Mouse (Mus musculus): ENCODE results near the gene Arsa.
"Not testable (repeated sequence)": the region's sequence is repeated elsewhere in the genome, so short reads cannot be mapped to it uniquely, and the experiment has no call there.

Gene Arsa

DNA sequence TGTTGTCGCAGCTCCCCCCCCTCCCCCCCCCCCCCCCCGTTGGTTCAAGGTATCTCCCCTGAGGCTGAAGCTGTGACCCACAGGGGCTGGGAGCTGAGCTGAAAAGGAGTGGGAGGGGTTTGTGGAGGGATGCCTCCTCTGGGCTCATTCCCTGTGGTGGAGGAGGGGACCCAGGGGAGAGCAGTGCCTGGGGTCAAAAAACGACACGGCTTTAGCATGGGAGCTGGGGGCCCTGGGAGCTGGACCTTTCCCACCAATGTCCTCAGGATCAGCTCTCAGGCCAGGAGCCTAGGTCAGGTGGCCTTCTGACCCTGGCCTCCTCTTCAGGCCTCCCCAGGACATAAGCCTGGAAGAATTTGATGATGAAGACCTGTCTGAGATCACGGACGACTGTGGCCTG lies 22.4 kb downstream of the Arsa start:
- no peak for DNase-seq (ENCODE audit: low spot score)

DNA sequence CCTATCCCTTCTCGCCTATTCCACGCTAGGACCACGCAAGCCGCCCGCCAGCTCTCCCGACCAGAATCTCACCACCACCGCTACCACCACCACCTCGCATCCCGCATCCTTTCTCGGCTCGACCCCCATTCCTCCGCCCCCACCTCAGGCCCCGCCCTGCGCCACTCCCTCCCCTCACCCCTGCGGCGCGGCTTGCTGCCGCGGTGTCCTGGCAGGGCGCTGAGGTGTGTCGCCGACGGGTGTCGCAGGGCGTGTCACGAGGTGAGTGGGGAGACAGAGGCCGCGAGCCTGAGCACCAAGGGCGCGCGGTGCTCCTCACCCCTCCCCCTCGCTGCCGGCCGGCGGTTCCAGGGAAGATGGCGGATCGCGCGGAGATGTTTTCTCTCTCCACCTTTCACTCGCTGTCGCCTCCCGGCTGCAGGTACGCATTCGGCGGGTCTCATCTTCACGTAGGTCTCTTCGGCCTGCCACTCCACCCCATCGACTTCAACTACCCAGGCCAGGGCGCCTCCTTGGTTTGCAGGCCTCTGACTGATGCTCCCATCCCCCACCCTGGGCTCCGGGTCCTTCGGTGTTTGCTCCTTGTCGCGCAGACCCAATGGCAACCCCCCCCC lies 23.3 kb downstream of the Arsa start, which contains the start of gene Mapk8ip2:
TSS of gene Mapk8ip2 (plus strand) at position 49 of the 614 bp plus-strand sequence.
- DNase-seq (ENCODE audit: low spot score) = no peak

DNA sequence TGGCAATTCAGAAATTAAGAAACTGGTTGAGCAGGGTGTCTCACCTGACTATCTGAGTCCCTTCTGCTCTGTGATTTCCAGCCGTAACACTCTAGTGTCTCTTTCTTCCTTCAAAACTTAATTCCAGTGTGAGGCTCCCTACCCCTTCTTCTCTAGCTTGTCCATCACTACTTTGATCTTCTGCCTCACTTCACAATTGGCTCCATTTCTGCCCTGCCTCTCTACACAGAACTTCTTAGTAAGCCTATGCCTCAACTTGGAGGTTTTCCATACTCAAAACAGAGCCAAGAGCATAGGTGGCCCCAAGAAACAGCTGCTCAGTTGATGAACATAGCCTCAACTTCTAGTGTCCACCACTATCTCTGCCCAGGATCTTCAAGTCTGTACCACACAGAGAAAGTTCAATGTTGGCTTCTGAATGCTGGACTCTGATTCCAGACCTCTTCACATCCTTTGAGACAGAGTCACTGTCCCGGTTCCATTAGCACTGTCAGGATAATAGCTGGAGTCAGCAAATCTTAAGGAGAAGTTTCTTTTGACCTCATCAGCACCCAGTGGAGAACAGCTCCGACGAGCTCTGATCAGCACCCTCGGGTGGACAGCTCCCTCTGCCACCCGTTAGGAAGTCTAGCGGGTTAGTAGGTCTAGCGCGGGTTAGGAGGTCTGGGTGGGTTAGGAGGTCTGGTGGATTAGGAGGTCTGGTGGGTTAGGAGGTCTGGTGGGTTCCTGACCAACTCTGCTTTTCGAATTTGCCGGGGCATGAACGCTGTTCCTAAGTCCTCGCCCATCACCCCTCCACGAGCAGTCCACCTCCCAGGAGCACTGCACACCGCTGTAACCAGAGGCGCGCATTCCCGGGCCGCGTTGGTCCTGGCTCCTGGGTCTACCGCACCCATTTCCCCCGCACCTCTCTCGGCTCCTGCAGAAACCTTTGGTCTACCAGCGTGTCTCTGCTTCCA lies 24.0 kb downstream of the Arsa start:
- DNase-seq (ENCODE audit: low spot score) = peak; percentile 73

DNA sequence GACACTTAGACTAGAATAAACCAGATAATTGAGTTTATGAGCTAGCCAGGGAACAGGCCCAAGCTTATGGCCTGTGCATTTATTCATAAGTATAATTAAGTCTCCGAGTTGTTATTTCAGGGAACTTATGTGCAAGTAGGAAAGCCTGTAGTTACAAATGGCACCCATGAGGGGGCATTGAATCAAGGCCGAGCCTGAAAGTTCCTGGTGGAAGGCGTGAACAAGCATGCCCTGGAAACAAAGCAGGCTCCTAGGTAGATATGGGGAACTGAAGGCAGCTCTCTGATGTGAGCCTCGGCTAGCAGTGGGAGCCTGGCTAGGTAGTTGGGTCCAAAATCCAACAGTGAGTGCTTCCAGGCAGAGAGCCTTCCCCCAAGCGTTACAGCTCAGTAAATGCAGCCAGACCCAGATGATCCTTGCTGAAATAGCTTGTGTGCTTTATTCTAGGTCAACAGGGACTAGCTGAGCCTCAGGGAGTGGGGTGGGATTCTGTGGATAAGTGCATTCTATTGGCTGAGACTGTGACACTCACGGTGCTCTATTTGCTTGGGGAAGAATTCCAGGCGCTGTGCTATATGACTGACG lies 34.6 kb downstream of the Arsa start:
- no peak for DNase-seq (ENCODE audit: low spot score)

DNA sequence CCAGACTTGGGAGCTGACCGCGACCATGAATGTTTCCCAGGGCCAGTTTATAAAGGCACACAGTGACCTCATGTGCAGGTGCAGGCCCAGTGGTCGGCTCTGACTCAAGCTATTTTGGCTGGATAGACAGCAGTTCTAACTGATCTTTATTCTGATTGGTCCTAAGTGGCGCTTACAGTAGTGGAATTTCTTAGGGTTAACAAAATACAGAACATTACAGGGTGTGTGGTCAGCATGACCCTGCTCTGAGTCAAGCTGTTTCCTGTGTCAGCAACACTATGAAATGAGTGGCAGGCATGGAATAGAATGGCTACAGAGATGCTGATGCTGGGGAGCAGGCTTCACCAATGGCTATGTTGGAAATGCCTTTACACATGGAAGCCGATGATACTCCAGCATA lies 41.3 kb downstream of the Arsa start:
- DNase-seq (ENCODE audit: low spot score) = no peak

DNA sequence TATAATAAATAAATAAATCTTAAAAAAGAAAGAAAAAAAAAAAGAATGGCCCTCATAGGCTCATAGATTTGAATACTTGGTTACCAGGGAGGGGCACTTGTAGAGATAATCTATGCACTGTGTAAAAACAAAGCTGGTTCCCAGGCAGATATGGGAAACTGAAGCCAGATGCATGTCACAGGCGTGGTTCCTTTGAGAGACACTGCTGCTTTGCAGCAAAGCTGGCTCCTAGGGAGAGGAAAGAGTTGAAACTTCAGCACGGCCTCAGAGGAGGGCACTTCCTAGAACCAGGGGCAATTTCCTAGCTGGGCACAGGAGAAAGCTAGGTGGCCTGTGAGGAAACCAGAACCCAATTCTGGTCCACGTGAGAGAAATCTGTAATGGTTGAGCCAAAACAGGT lies 43.1 kb downstream of the Arsa start:
- no peak for DNase-seq (ENCODE audit: low spot score)

DNA sequence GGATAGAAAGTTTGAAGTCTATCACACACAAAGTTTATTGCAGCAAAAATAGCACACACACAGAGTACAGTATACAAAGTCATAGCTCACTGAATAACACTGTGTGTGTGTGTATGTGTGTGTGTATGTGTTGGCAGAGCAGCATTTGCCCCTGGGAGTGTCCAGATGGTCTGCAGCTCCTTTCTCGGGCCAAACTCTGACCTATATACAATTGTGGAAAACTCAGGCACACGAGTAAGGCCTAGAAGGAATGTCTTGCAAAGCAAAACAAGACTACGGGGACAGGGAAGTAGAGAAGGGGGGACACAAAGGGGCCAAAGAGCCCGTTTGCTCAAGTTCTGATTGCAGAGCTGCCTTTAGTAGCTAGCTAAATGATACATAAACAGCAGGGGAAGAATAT lies 44.3 kb downstream of the Arsa start:
- DNase-seq (ENCODE audit: low spot score) = no peak

DNA sequence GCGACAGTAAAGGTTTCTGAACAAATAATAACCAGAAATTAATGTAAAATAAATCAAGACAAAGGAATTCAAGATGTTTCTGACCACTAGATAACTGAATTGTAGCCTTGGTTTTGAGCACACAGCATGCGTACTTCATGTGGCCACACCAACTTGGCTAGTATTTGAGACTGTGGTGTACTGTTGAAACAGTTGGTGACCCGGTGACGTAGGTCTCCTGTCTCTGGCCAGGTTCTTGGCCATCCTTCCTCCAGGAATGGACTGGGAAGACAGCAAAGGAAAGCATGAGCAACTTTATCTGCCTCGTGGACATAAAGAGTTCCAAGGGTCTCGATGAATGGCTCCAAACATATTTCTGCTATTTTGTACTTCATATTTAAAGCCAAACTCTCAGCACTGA lies 45.4 kb downstream of the Arsa start:
- DNase-seq (ENCODE audit: low spot score) = no peak

DNA sequence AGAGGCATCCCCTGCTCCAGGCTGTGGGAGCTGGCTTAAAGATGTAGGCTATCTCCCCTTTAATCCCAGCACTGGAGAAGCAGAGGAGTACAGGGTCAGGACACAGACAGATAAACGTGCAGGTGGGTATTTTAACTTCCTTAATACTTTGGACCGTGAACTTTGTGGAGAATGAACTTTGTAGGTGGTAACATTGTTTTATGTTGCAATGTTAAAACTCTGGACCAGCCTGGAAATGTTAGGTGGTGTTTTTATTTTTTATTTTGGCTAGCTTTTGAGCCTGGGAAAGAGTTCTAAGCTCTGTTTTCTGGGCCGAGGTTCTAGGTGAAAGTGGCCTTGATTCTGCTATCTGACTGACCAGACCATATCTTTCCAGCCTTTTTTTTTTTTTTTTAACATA lies 46.0 kb downstream of the Arsa start:
- no peak for DNase-seq (ENCODE audit: low spot score)

DNA sequence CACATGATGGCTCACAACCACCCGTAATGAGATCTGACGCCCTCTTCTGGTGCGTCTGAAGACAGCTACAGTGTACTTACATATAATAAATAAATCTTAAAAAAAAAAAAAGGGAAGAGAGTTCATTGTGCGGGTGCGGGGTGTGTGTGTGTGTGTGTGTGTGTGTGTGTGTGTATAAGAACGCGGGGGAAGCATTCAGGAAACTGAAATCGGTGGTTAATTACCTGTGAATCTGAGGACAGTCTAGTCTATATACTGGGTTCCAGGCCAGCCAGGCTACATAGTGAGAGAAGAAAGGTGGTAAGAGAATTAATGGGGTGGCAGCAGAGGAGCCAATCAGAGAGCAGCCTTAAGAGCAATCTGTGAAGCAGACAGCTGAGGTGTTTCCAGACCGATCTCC lies 46.5 kb downstream of the Arsa start:
- DNase-seq (ENCODE audit: low spot score) = not testable (repeated sequence)

DNA sequence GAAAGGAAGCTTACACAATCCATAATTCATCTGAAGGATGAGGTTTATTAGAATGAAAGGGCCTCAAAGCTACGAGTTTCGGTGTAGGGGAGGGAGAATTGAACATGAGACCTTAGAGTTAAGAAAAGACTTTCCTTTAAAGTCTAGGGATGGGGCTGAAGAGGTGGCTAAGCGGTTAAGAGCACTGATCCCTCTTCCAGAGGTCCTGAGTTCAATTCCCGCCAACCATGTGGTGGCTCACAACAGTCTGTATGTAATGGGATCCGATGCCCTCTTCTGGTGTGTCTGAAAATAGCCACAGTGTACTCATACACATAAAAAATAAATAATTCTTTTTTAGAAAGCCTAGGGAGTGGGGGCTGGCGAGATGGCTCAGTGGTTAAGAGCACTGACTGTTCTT lies 46.9 kb downstream of the Arsa start:
- no peak for DNase-seq (ENCODE audit: low spot score)

DNA sequence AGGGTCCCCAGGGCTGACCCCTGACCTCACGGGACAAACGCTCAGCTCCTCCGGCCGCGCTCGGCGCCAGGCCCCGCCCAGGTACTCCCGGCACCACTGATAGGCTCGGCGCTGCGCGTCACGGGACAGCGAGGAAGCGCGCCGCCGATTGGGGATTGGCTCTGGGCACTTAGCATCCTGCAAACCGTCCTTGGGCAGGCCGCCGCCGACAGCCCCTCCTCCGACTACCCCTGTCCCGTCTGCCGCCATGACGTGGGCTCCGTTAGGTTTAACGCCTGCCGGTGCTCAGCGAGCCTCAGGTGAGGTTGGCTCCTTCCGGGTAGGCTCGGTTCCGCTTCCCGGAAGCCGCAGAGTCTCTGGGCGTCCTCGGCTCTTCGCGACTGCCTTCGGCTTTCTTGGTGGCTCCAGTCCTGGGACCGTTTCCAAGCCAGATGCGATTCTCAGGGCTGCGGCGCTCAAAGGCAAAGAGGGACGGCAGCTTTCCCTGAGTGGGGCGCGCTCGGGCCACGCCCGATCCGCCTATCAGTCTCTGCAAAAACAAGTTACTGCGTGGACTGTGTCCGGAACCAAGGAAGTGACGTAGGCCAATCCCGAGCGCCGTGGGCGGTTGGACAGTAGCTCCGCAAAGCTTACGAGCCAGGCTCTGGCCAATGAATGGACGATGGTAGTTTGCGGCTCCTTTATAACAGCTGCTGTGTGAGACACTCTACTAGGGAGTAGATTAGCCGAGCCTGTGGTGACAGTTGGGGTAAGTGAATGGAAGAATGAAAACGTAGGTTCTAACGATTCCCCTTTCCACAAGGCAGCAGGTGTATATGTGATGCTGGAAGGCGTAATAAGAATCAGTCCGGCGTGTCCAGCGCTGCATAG lies 47.6 kb downstream of the Arsa start, which contains the start of the genes C730034F03Rik, Gm44502 and Chkb:
TSS of gene C730034F03Rik (plus strand) at position 238 of the 870 bp plus-strand sequence.
TSS of gene Gm44502 (minus strand) at position 345 of the 870 bp plus-strand sequence.
TSS of gene Chkb (minus strand) at position 557 of the 870 bp plus-strand sequence.
- DNase-seq (ENCODE audit: low spot score) = peak; percentile 92

DNA sequence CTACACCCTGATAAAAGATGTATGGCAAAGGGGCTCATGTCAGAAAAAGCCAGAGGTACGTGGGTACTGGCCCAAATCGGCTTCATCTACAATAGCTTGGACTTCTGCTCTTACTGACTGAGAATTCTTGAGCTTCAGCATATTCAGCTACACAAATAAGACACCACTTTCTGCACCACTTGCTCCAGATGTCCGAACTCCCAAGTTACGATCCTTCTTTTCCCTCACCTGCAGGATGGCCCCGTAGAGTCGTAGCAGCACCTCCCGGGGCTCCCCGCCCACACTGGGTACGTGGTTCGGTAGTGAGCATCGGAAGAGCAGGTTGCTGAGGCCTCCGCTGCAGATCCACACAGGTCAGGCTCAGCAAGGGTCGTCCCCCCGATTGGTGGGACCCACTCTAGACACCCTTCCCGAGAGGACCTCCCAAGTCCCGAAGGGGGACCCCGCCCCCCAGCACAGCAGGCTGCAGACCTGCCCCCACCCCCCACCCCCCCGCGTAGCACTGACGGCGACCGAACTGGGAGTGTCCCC lies 48.3 kb downstream of the Arsa start:
- no peak for DNase-seq (ENCODE audit: low spot score)

DNA sequence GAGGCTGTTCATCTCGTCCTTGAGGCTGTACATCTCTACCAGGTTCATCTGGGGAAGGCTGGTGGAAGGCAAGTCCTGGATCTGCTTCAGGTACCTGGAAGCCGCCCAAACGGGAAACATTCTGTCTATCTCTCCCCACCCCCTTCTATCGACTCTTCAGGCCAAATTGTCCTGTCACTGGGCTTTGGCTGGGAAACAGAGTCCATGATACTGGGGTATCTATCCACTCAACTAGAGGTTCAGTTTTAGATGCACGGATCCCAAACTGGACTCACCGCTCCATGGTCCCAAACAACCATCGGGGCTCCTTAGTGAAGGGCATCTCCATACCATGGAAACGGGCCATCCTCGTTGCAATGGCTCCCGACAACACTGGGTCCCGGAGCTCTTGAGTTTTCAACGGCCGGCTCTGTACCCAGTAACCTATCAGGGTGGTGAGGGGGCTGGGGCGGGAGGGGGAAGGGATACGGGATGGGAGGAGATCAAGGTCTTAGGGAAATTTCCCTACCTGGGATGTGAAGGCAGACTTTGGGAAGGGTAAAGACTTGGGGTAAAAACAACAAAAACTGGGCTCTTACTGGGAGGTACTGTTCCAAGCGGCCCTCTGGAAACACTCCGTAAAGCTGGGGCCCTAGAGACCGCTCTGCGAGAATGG lies 49.0 kb downstream of the Arsa start:
- DNase-seq (ENCODE audit: low spot score) = no peak

DNA sequence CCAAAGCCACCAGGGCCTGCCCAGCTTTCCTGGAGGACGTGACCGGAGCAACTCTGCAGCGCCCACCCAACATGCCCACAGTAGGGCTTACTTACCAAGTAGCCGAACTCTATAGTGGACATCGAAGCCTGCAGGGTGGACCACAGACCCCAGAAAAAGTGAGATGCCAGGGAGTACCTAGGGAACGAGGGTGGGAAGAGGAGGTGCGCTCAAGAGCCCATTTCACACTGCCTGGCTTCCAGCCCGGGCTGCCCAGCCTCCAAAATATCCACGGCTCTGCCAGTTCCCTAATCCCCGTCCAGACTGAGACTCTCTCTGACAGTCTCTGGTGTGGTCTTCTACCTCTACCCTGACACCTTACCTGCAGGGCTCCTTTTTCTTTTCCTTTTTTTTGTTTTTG lies 50.5 kb downstream of the Arsa start:
- no peak for DNase-seq (ENCODE audit: low spot score)

DNA sequence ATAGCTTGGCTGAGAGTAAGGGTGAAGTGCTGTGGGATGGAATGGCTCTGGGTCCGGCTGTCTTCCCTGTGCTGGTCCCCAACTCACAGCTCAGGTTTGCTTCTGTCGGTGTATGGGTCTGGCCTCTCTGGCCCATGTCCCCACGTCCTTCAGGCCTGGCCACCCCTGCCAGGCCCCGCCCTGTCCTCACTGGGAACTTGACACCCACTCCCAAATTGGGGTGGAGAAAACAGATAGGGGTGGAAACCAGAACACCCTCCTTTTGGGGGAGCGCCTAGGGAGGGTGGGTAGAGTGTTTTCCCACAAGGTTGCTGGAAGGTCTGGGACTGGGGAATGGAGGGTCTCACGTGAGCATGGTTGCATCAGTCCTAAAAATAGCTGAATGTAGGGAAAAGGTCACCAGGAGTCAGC lies 51.5 kb downstream of the Arsa start, which contains the start of gene Cpt1b:
TSS of gene Cpt1b (minus strand) at position 153 of the 411 bp plus-strand sequence.
- DNase-seq (ENCODE audit: low spot score) = no peak

DNA sequence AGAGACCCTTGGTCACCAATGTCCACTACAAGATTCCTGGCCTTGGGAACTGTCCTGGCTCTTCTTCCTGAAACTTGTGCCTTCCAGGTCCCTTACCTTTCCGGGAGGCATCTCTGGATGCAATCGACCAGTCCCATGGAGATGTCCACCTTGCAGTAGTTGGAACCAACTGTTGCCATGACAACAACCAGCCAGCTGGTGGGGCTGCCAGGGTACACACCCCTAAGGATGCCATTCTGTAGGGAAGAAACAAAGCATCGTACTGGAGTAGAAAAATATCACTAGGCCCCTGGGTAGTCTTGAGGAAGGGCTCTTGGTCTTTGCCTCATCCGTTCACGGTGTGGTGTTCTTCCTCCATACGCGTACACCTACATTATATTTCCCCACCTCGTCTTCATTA lies 52.6 kb downstream of the Arsa start:
- no peak for DNase-seq (ENCODE audit: low spot score)

Data from urinary bladder, postnatal 14 days (tissue).